Mouse (Mus musculus): Measurements from ENCODE around the gene Hoxa10.

DNA sequence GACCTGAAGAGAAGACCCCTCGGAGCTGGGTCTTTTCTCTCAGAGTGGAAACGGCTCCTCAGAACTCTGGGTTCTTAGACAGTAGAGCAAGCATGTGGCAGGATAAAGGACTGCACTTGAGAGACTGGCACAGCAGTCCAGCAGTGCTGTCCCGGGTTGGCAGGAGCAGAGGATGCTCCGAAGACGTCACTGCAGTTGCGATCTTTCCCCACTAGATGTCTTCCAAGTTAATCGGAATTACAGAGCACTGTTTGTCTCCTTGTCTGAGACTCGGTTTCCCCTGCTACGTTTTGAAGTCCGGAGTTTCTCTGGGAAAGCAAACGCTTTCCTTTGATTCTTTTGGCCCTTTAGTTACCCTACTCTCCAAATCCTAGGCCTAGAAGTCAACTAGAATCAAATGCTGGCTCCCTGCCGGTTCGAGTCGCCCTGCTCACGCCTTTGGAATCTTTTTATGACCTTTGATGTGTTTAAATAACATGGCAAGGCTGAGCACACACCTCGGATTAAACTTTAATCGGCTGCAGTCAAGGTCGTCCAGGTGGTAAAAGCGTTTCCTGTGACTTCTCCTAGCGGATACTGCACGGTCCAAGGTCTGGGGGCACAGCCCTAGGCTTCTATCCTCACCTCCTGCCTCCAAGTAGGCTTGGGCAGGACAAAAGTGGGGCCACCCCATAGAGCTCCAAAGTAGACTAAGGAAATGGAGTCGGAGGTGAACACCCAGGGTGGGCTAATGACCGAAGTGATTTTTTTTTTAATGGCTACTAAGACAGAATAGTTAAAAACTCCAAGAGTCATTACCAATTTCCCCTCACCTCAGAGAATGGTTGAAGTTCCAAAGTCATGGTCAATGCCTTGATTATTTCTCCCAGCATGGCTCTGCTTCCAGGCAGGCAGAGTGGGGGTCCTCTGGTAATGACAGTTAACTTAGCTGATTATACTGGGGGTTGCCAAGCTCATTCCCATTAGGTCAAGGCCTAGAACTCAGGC, 30.1 kb upstream of the Hoxa10 start:
- TF ChIP-seq CTCF (IDR thresholded peaks at IDR 0.05), result peak; percentile 79
- TF ChIP-seq EP300 (IDR thresholded peaks at IDR 0.05), result no peak
